In the genomic region with DNA sequence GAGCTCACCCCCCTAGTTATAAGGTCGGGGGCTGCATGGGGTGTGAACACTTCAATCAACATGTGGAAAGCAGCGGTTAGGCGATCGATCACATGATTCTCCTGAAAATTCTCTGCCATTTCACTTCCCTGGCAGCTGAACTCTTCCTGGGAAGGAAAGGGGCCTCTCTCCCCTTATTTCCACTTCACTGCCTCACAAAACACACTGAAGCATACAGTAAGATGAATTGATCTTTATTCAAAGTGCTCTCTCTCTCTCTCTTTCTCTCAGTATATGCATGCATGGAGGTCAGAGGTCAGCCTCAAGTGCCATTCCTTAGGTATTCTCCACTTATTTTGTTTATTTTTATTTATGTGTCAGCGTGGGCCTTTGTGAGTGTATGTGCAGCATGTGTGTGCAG, we compare ENCODE assay signal across 22 mouse cellular contexts. TPM values are rescaled to one million over a fixed set of nuclear protein-coding genes. Genes with fewer than 3 reads are reported as not detected.
DNase-seq lines count a peak whose midpoint lies in the region; ATAC-seq and TF ChIP-seq lines count a peak whose summit lies in the region.
"Had no signal": no experiment of that assay in that cellular context is flagged by ENCODE, and none has a peak within 500 bp of the region (broad histone marks: within the 10 kb centered on the region; RNA-seq: fewer than 3 reads in every experiment).

No protein-coding gene starts in this region.

- no peak for ATAC-seq in hindbrain, embryonic 16.5 days
- ATAC-seq in midbrain, embryonic 11.5 days (ENCODE audit: low FRiP score): no peak
- ATAC-seq in midbrain, embryonic 13.5 days: no peak
- no peak for ATAC-seq in forebrain, embryonic 13.5 days
- no peak for ATAC-seq in heart, embryonic 11.5 days (replicated peaks; ENCODE audit: insufficient number of reproducible peaks, low FRiP score, low TSS enrichment)

- no peaks in the 10 kb centered on the region for H3K36me3 ChIP-seq in hindbrain, embryonic 10.5 days
- H3K36me3 ChIP-seq in hindbrain, embryonic 16.5 days (ENCODE audit: control insufficient read depth, insufficient read depth, low read length): no peaks in the 10 kb centered on the region
- H3K36me3 ChIP-seq in midbrain, embryonic 11.5 days (ENCODE audit: control insufficient read depth, insufficient read depth, low read length): no peaks in the 10 kb centered on the region
- no peaks in the 10 kb centered on the region for H3K36me3 ChIP-seq in midbrain, embryonic 13.5 days
- H3K36me3 ChIP-seq in forebrain, embryonic 13.5 days (ENCODE audit: poor library complexity, severe bottlenecking): no peaks in the 10 kb centered on the region
- no peaks in the 10 kb centered on the region for H3K36me3 ChIP-seq in heart, embryonic 11.5 days (ENCODE audit: control insufficient read depth, insufficient read depth, low read length)
- no peaks in the 10 kb centered on the region for H3K36me3 ChIP-seq in heart, adult 2 months (ENCODE audit: control insufficient read depth, insufficient read depth, low read length)
- H3K36me3 ChIP-seq: heart, embryonic 10.5 days; limb, embryonic 12.5 days had no signal

- no peak overlapping the region for H3K4me3 ChIP-seq in hindbrain, embryonic 10.5 days
- no peak overlapping the region for H3K4me3 ChIP-seq in hindbrain, embryonic 16.5 days (ENCODE audit: low read length)
- H3K4me3 ChIP-seq in midbrain, embryonic 11.5 days (ENCODE audit: low read depth, low read length): no peak overlapping the region
- no peak overlapping the region for H3K4me3 ChIP-seq in midbrain, embryonic 13.5 days (replicated peaks)
- no peak overlapping the region for H3K4me3 ChIP-seq in forebrain, embryonic 13.5 days
- no peak overlapping the region for H3K4me3 ChIP-seq in heart, embryonic 11.5 days (ENCODE audit: low read depth, low read length)
- H3K4me3 ChIP-seq in heart, adult 2 months: no peak overlapping the region
- H3K4me3 ChIP-seq: heart, embryonic 10.5 days; limb, embryonic 12.5 days had no signal

- 0 out of 2 replicates have a peak, but pooled peaks cover 12% of the 10 kb centered on the region for H3K27me3 ChIP-seq in hindbrain, embryonic 10.5 days (ENCODE audit: insufficient read depth, poor library complexity, severe bottlenecking)
- H3K27me3 ChIP-seq in hindbrain, embryonic 16.5 days (replicated peaks; ENCODE audit: control insufficient read depth, insufficient read depth, low read length): peaks cover 2% of the 10 kb centered on the region; the same call in 1 of the 2 replicates
- no peaks in the 10 kb centered on the region; the same call in 1 of the 2 replicates for H3K27me3 ChIP-seq in midbrain, embryonic 11.5 days (ENCODE audit: control insufficient read depth, insufficient read depth, low read length)
- H3K27me3 ChIP-seq in midbrain, embryonic 13.5 days: peaks cover 22% of the 10 kb centered on the region
- H3K27me3 ChIP-seq in forebrain, embryonic 13.5 days: no peaks in the 10 kb centered on the region
- no peaks in the 10 kb centered on the region for H3K27me3 ChIP-seq in heart, embryonic 11.5 days (ENCODE audit: control insufficient read depth, insufficient read depth, low read length)
- no peaks in the 10 kb centered on the region for H3K27me3 ChIP-seq in heart, adult 2 months (ENCODE audit: control insufficient read depth, insufficient read depth, low read length)
- H3K27me3 ChIP-seq: limb, embryonic 12.5 days had no signal

- TF ChIP-seq POLR2A in heart, adult 2 months (IDR thresholded peaks at IDR 0.05; ENCODE audit: insufficient read depth, low read depth, low read length): no peak

- 59% methylated on average over 5 of the region's 5 CpGs for WGBS in hindbrain, embryonic 10.5 days
- 32% methylated on average over 5 of the region's 5 CpGs for WGBS in hindbrain, embryonic 16.5 days
- WGBS in midbrain, embryonic 11.5 days: 61% methylated on average over 5 of the region's 5 CpGs
- WGBS in midbrain, embryonic 13.5 days: 57% methylated on average over 5 of the region's 5 CpGs
- 22% methylated on average over 5 of the region's 5 CpGs for WGBS in forebrain, embryonic 13.5 days
- WGBS in heart, embryonic 11.5 days (ENCODE audit: insufficient replicate concordance): 61% methylated on average over 5 of the region's 5 CpGs
- 74% methylated on average over 5 of the region's 5 CpGs for WGBS in heart, adult 2 months

- H3K4me1 ChIP-seq in hindbrain, embryonic 10.5 days (replicated peaks): peaks cover 52% of the 10 kb centered on the region
- H3K4me1 ChIP-seq in hindbrain, embryonic 16.5 days (ENCODE audit: control insufficient read depth, insufficient read depth, low read depth, low read length): peaks cover 11% of the 10 kb centered on the region
- peaks cover 27% of the 10 kb centered on the region for H3K4me1 ChIP-seq in midbrain, embryonic 11.5 days (ENCODE audit: control insufficient read depth, insufficient read depth, low read length)
- H3K4me1 ChIP-seq in midbrain, embryonic 13.5 days (replicated peaks): peaks cover 28% of the 10 kb centered on the region
- peaks cover 46% of the 10 kb centered on the region for H3K4me1 ChIP-seq in forebrain, embryonic 13.5 days
- H3K4me1 ChIP-seq in heart, embryonic 11.5 days (ENCODE audit: control insufficient read depth, insufficient read depth, low read length): peaks cover 15% of the 10 kb centered on the region; the same call in 1 of the 2 replicates
- H3K4me1 ChIP-seq in heart, adult 2 months (ENCODE audit: control insufficient read depth, insufficient read depth, low read length): peaks cover 4% of the 10 kb centered on the region

- DNase-seq in hindbrain, embryonic 10.5 days (ENCODE audit: low spot score): no peak
- DNase-seq in midbrain, embryonic 11.5 days (ENCODE audit: low spot score, missing footprints): peak; percentile 82
- DNase-seq in heart, adult 2 months: no peak
- DNase-seq: adrenal gland, adult 2 months; B cell, adult 2 months; cerebellum, adult 18-20 months; cerebellum, postnatal 14 days; embryo, embryonic 11 days; kidney, adult 2 months; kidney, postnatal 36 days; layer of hippocampus, postnatal 36 days; lung, adult 18-20 months; lung, postnatal 10 days; midbrain, embryonic 14.5 days; right cerebral cortex, postnatal 14 days had no signal

- no peak overlapping the region for H3K9ac ChIP-seq in hindbrain, embryonic 16.5 days (ENCODE audit: low read depth, low read length)
- H3K9ac ChIP-seq in midbrain, embryonic 11.5 days (ENCODE audit: low read length): no peak overlapping the region
- no peak overlapping the region for H3K9ac ChIP-seq in midbrain, embryonic 13.5 days (replicated peaks)
- H3K9ac ChIP-seq in forebrain, embryonic 13.5 days: no peak overlapping the region
- H3K9ac ChIP-seq in heart, embryonic 11.5 days (ENCODE audit: low read depth, low read length): no peak overlapping the region
- H3K9ac ChIP-seq in heart, adult 2 months (ENCODE audit: low read depth, low read length): no peak overlapping the region
- H3K9ac ChIP-seq: limb, embryonic 12.5 days had no signal

- no peak for TF ChIP-seq EP300 in heart, adult 2 months (IDR thresholded peaks at IDR 0.05; ENCODE audit: insufficient read depth, low read depth, low read length)

- H3K9me3 ChIP-seq in hindbrain, embryonic 10.5 days: no peaks in the 10 kb centered on the region
- no peaks in the 10 kb centered on the region for H3K9me3 ChIP-seq in hindbrain, embryonic 16.5 days (ENCODE audit: control insufficient read depth, low read length)
- H3K9me3 ChIP-seq in midbrain, embryonic 11.5 days (ENCODE audit: control insufficient read depth, low read length): no peaks in the 10 kb centered on the region
- H3K9me3 ChIP-seq in midbrain, embryonic 13.5 days: no peaks in the 10 kb centered on the region
- H3K9me3 ChIP-seq in forebrain, embryonic 13.5 days (replicated peaks): no peaks in the 10 kb centered on the region
- no peaks in the 10 kb centered on the region for H3K9me3 ChIP-seq in heart, embryonic 11.5 days (replicated peaks; ENCODE audit: control insufficient read depth, low read length)
- H3K9me3 ChIP-seq: heart, embryonic 10.5 days; limb, embryonic 12.5 days had no signal

- no peak overlapping the region for H3K4me2 ChIP-seq in hindbrain, embryonic 16.5 days (ENCODE audit: low read length)
- no peak overlapping the region for H3K4me2 ChIP-seq in midbrain, embryonic 11.5 days
- no peak overlapping the region for H3K4me2 ChIP-seq in midbrain, embryonic 13.5 days (replicated peaks)
- 0 out of 2 replicates have a peak overlapping the region, but pooled peaks have one; percentile 1 for H3K4me2 ChIP-seq in forebrain, embryonic 13.5 days
- H3K4me2 ChIP-seq in heart, embryonic 11.5 days: no peak overlapping the region
- H3K4me2 ChIP-seq: limb, embryonic 12.5 days; liver, embryonic 11.5 days had no signal

- H3K79me2 ChIP-seq in heart, adult 2 months (replicated peaks; ENCODE audit: control insufficient read depth, insufficient read depth, low read length): no peaks in the 10 kb centered on the region

- H3K27ac ChIP-seq in hindbrain, embryonic 10.5 days: peak overlapping the region; percentile 66
- no peak overlapping the region for H3K27ac ChIP-seq in hindbrain, embryonic 16.5 days (ENCODE audit: low read depth, low read length)
- peak overlapping the region; percentile 16; the same call in 1 of the 2 replicates for H3K27ac ChIP-seq in midbrain, embryonic 11.5 days (ENCODE audit: low read depth, low read length)
- H3K27ac ChIP-seq in midbrain, embryonic 13.5 days: no peak overlapping the region
- H3K27ac ChIP-seq in forebrain, embryonic 13.5 days: peak overlapping the region; percentile 61
- no peak overlapping the region for H3K27ac ChIP-seq in heart, embryonic 11.5 days (ENCODE audit: low read depth, low read length)
- H3K27ac ChIP-seq in heart, adult 2 months: no peak overlapping the region
- H3K27ac ChIP-seq: heart, embryonic 10.5 days; limb, embryonic 12.5 days had no signal

- no peak for TF ChIP-seq CTCF in heart, adult 2 months (IDR thresholded peaks at IDR 0.05)

- intact Hi-C loops in heart, adult 2 months (cut with DNase I): no loop called here

RNA-seq across cellular contexts. Expression of gene Kcnk5, which starts 2.1 kb away (rescaled TPM):
- 12.4 and 13.5 TPM in 2 replicates for polyA plus RNA-seq in hindbrain, embryonic 10.5 days (2016; fragmentation: Nextera tagmentation; extraction: Ambion mirVana)
- polyA plus RNA-seq in hindbrain, embryonic 16.5 days (2015; fragmentation: Nextera tagmentation; extraction: Ambion mirVana): 1.4 and 1.7 TPM in 2 replicates
- 4.5 and 6.6 TPM in 2 replicates for polyA plus RNA-seq in midbrain, embryonic 11.5 days (2014; fragmentation: Nextera tagmentation; extraction: Ambion mirVana)
- 2.0 and 2.7 TPM in 2 replicates for polyA plus RNA-seq in midbrain, embryonic 13.5 days (2015; fragmentation: Nextera tagmentation; extraction: Ambion mirVana)
- 7.3 and 9.0 TPM in 2 replicates for polyA plus RNA-seq in forebrain, embryonic 13.5 days (2015; fragmentation: Nextera tagmentation; extraction: Ambion mirVana)
- 2.2 and 2.9 TPM in 2 replicates for polyA plus RNA-seq in heart, embryonic 11.5 days (2014; fragmentation: Nextera tagmentation; extraction: Ambion mirVana)
- total RNA-seq in heart, adult 2 months (2021): under 1 TPM; 0.65 to 0.70 TPM
- 0.84 and 0.91 TPM in 2 replicates for polyA plus RNA-seq in heart, adult 2 months (2012; rRNA removed)

RNA-seq across cellular contexts. Expression of gene Saysd1, which starts 45.4 kb away (rescaled TPM):
- polyA plus RNA-seq in hindbrain, embryonic 10.5 days (2016; fragmentation: Nextera tagmentation; extraction: Ambion mirVana): 12.2 and 13.1 TPM in 2 replicates
- polyA plus RNA-seq in hindbrain, embryonic 16.5 days (2015; fragmentation: Nextera tagmentation; extraction: Ambion mirVana): 12.1 and 12.6 TPM in 2 replicates
- 11.3 and 12.6 TPM in 2 replicates for polyA plus RNA-seq in midbrain, embryonic 11.5 days (2014; fragmentation: Nextera tagmentation; extraction: Ambion mirVana)
- 14.8 and 15.1 TPM in 2 replicates for polyA plus RNA-seq in midbrain, embryonic 13.5 days (2015; fragmentation: Nextera tagmentation; extraction: Ambion mirVana)
- 13.6 and 14.0 TPM in 2 replicates for polyA plus RNA-seq in forebrain, embryonic 13.5 days (2015; fragmentation: Nextera tagmentation; extraction: Ambion mirVana)
- 8.4 and 8.6 TPM in 2 replicates for polyA plus RNA-seq in heart, embryonic 11.5 days (2014; fragmentation: Nextera tagmentation; extraction: Ambion mirVana)
- 1 to 10 TPM; 2.6 to 2.8 TPM for total RNA-seq in heart, adult 2 months (2021)
- polyA plus RNA-seq in heart, adult 2 months (2012; rRNA removed): 4.7 and 5.0 TPM in 2 replicates

Comparison
In these comparisons a context has a peak if more than half of its experiments do, and no peak if none do; other contexts are left out.
1. H3K27ac ChIP-seq: peak in hindbrain, embryonic 10.5 days (single experiment), midbrain, embryonic 11.5 days (single experiment) and forebrain, embryonic 13.5 days (single experiment); none in hindbrain, embryonic 16.5 days (single experiment), midbrain, embryonic 13.5 days (single experiment), heart, embryonic 11.5 days (single experiment) and heart, adult 2 months (single experiment).